Mouse (Mus musculus) kidney, adult 2 months (tissue): ENCODE results near the gene Stk11.

Source experiments
- CTCF ChIP-seq: fragments of 200-500 bp; conservative IDR thresholded peaks from 2 replicates; pipeline ENCODE4 v1.5.1; 2011; ENCODE audit warnings: low read depth, mild to moderate bottlenecking, control low read depth, low read length, moderate library complexity, mixed read lengths; ENCODE audit not compliant: insufficient read depth, insufficient read length
- POLR2A ChIP-seq: fragments of 200-500 bp; IDR thresholded peaks from one replicate; pipeline ENCODE4 v1.6.1; 2011; ENCODE audit warnings: low read depth, low read length, control low read depth

GRCm38 (mm10) chr10:80135641-80136040, 20.0 kb downstream of the Stk11 start:
- no peak for TF ChIP-seq CTCF
- no peak for TF ChIP-seq POLR2A
